Mouse (Mus musculus): ENCODE results near the gene Frrs1.

Frrs1 gene

GRCm38 (mm10) chr3:116906596-116906995 is 47.3 kb downstream of the Frrs1 start:
- in situ Hi-C loops (cut with MboI, MseI): loop anchor here (10.0 kb wide), 1 partner anchor 528 kb away; no protein-coding TSS in a partner anchor

GRCm38 (mm10) chr3:116914374-116914773 is 55.1 kb downstream of the Frrs1 start:
- in situ Hi-C loops (cut with MboI, MseI): no loop called here

- in situ Hi-C loops (cut with MboI, MseI): no loop called here
Observed at GRCm38 (mm10) chr3:116914931-116915330, 55.7 kb downstream of the Frrs1 start.

- in situ Hi-C loops (cut with MboI, MseI): no loop called here
Observed at GRCm38 (mm10) chr3:116917016-116917415, 57.8 kb downstream of the Frrs1 start.

- in situ Hi-C loops (cut with MboI, MseI): no loop called here
Observed at GRCm38 (mm10) chr3:116921535-116921934, 62.3 kb downstream of the Frrs1 start.

GRCm38 (mm10) chr3:116923042-116923441 is 63.8 kb downstream of the Frrs1 start:
- in situ Hi-C loops (cut with MboI, MseI): no loop called here

- in situ Hi-C loops (cut with MboI, MseI): no loop called here
Observed at GRCm38 (mm10) chr3:116928994-116929393, 69.7 kb downstream of the Frrs1 start.

GRCm38 (mm10) chr3:116933158-116933557 is 73.9 kb downstream of the Frrs1 start:
- in situ Hi-C loops (cut with MboI, MseI): loop anchor here (10.0 kb wide), 1 partner anchor 1022 kb away; no protein-coding TSS in a partner anchor

- in situ Hi-C loops (cut with MboI, MseI): loop anchor here (10.0 kb wide), 1 partner anchor 1018 kb away; no protein-coding TSS in a partner anchor
Observed at GRCm38 (mm10) chr3:116936934-116937691, 77.8 kb downstream of the Frrs1 start.

GRCm38 (mm10) chr3:116940804-116941558 is 81.7 kb downstream of the Frrs1 start:
- in situ Hi-C loops (cut with MboI, MseI): no loop called here

- in situ Hi-C loops (cut with MboI, MseI): no loop called here
Observed at GRCm38 (mm10) chr3:116941559-116942117, 82.4 kb downstream of the Frrs1 start.

- in situ Hi-C loops (cut with MboI, MseI): no loop called here
Observed at GRCm38 (mm10) chr3:116942751-116943150, 83.5 kb downstream of the Frrs1 start.

- in situ Hi-C loops (cut with MboI, MseI): no loop called here
Observed at GRCm38 (mm10) chr3:116943422-116943821, 84.2 kb downstream of the Frrs1 start.

- in situ Hi-C loops (cut with MboI, MseI): no loop called here
Observed at GRCm38 (mm10) chr3:116946476-116946875, 87.2 kb downstream of the Frrs1 start.

GRCm38 (mm10) chr3:116950665-116951115 is 91.4 kb downstream of the Frrs1 start:
- in situ Hi-C loops (cut with MboI, MseI): no loop called here

- in situ Hi-C loops (cut with MboI, MseI): no loop called here
Observed at GRCm38 (mm10) chr3:116951489-116951888, 92.2 kb downstream of the Frrs1 start.

GRCm38 (mm10) chr3:116952242-116952899 is 93.1 kb downstream of the Frrs1 start:
- in situ Hi-C loops (cut with MboI, MseI): no loop called here

- in situ Hi-C loops (cut with MboI, MseI): no loop called here
Observed at GRCm38 (mm10) chr3:116953366-116953765, 94.1 kb downstream of the Frrs1 start.

- in situ Hi-C loops (cut with MboI, MseI): no loop called here
Observed at GRCm38 (mm10) chr3:116955061-116955460, 95.8 kb downstream of the Frrs1 start.
